Mouse (Mus musculus): ENCODE results near the gene H2-DMb1. TPM values are rescaled to one million over a fixed set of nuclear protein-coding genes. Genes with fewer than 3 reads are reported as not detected.

H2-DMb1 gene
- polyA plus RNA-seq, 1 experiment from 2014 or later: 0.43 TPM

DNA sequence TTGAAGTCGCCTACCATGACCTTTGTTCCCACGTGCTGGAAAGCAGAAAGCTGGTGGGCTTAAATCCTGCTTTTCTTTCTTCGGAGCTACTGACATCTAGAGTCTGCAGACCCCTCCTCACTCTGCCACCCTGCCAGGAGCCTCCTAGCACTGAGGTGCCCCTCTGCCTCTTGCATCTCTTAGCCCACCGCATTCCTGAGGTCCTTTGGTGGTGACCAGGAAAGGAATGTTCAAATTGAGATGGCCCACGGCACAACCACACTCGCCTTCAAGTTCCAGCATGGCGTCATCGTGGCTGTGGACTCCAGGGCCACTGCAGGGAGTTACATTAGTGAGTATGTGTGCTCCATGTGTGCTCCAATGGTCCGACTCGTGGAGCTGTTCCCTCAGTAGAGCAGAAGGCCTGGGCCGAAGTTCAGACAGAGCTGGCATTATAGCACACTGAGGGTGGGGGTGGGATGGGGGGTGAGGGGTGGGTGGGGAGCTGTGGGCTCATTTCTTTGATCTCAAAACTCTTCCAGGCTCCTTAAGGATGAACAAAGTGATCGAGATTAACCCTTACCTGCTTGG lies 46.3 kb downstream of the H2-DMb1 start:
- ATAC-seq: no peak
- Histone ChIP-seq H3K27ac (no peak overlapping the region), H3K36me3 (no peaks in the 10 kb centered on the region), H3K4me1 (replicated peaks) (peaks cover 19% of the 10 kb centered on the region), H3K9ac (replicated peaks) (no peak overlapping the region), H3K27me3 (peaks cover 87% of the 10 kb centered on the region), H3K4me2 (replicated peaks) (no peak overlapping the region), H3K9me3 (no peaks in the 10 kb centered on the region), H3K4me3 (replicated peaks) (no peak overlapping the region)
- 68% methylated on average over 12 of the region's 12 CpGs for WGBS

DNA sequence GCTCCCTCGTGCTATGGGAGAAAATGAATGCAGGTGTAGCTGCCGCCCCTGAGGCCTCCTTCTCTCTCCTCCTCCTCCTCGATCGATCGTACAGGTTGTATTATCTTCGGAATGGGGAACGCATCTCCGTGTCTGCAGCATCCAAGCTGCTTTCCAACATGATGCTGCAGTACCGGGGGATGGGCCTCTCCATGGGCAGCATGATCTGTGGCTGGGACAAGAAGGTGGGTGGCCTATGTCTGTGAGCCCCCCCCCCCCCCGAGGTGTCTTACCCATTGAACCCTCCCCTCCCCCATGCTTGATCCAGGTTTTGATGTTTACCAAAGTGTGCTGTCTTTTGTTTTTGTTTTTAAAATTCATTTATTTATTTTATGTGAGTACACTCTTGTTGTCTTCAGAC lies 47.2 kb downstream of the H2-DMb1 start:
- no peak for ATAC-seq
- 82% methylated on average over 10 of the region's 10 CpGs for WGBS
- Histone ChIP-seq H3K36me3 (no peaks in the 10 kb centered on the region), H3K9me3 (no peaks in the 10 kb centered on the region), H3K4me2 (replicated peaks) (no peak overlapping the region), H3K9ac (replicated peaks) (no peak overlapping the region), H3K4me3 (replicated peaks) (no peak overlapping the region), H3K27ac (no peak overlapping the region), H3K27me3 (peaks cover 84% of the 10 kb centered on the region), H3K4me1 (replicated peaks) (peaks cover 25% of the 10 kb centered on the region)

DNA sequence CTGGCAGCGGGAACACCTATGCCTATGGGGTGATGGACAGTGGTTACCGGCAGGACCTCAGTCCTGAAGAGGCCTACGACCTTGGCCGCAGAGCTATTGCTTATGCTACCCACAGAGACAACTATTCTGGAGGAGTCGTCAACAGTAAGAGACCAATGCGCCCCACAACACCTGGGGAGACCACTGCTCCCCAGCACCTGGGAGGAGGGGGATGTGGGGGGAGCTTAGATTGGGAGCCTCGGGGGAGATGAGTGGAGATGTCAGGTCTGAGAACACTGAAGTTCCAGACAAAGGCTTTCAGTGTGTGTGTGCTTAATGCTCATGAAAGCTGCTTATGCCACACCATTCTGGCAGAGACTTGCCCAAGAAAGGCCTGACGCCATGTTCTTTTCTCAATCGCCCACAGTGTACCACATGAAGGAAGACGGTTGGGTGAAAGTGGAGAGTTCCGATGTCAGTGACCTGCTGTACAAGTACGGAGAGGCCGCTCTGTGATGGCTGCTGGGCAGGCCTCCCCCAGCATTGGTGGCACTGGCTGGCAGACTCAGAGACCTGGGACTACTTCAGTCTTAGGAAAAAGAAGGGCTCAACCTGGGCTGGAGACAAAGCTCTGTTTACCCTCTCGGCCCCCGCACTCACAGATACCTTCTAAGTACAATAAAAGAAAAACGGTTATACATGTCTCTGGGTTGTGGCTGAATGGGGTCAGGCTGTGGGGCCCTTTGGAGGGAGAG lies 48.1 kb downstream of the H2-DMb1 start:
- H3K36me3 ChIP-seq: no peaks in the 10 kb centered on the region
- peaks cover 28% of the 10 kb centered on the region for H3K4me1 ChIP-seq (replicated peaks)
- no peaks in the 10 kb centered on the region for H3K9me3 ChIP-seq
- H3K9ac ChIP-seq (replicated peaks): no peak overlapping the region
- H3K27me3 ChIP-seq: peaks cover 84% of the 10 kb centered on the region
- no peak for ATAC-seq
- no peak overlapping the region for H3K4me2 ChIP-seq (replicated peaks)
- H3K27ac ChIP-seq: no peak overlapping the region
- no peak overlapping the region for H3K4me3 ChIP-seq (replicated peaks)
- WGBS: 89% methylated on average over 16 of the region's 16 CpGs

DNA sequence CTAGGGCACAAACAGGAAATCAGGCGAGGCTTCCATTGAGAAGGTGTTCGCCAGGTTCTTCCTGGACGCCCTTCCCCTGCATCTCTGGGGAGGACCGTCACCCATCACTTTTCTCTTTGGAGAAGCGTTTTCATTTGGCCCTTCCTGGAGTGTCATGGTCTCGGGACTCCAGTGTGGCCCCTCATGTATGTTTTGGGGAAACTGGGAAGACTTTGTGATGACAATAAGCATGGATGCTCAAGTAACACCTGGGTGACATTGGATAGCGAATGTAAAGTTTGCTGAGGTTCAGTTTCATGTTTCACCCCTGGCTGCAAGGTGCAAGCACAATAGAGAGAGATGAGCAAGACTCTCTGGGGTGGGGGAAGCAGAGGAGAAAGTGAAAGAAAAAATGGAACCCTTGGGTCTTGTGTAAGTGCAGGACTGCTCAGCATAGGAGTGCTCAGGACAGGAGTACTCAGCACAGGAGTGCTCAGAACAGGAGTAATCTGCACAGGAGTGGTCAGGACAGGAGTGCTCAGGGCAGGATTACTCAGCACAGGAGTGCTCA lies 48.7 kb downstream of the H2-DMb1 start:
- no peak overlapping the region for H3K4me2 ChIP-seq (replicated peaks)
- H3K27ac ChIP-seq: no peak overlapping the region
- no peaks in the 10 kb centered on the region for H3K9me3 ChIP-seq
- peaks cover 84% of the 10 kb centered on the region for H3K27me3 ChIP-seq
- 77% methylated on average over 7 of the region's 7 CpGs for WGBS
- peaks cover 27% of the 10 kb centered on the region for H3K4me1 ChIP-seq (replicated peaks)
- no peak for ATAC-seq
- no peak overlapping the region for H3K4me3 ChIP-seq (replicated peaks)
- no peaks in the 10 kb centered on the region for H3K36me3 ChIP-seq
- no peak overlapping the region for H3K9ac ChIP-seq (replicated peaks)

DNA sequence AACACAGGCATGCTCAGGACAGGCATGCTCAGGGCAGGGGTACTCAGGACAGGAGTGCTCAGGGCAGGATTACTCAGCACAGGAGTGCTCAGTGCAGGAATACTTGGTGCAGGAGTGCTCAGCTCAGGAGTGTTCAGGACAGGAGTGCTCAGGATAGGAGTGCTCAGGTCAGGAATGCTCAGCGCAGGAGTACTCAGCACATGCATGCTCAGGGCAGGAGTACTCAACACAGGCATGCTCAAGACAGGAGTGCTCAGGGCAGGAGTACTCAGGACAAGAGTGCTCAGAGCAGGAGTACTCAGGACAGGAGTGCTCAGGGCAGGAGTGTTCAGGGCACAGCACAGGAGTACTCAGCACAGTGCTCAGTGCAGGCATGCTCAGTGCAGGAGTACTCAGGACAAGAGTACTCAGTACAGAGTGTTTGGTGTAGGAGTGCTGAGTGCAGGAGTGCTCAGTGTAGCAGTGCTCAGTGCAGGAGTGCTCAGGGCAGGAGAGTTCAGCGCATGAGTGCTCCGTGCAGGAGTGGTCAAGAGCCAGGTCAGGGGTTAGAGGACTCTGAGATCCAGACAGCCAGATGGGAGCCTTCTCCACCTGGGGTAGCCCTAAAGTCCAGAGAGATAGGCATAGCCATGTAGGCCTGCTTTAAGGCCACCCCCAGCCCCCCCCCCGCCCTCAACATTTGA lies 50.0 kb downstream of the H2-DMb1 start:
- no peaks in the 10 kb centered on the region for H3K9me3 ChIP-seq
- H3K27me3 ChIP-seq: peaks cover 78% of the 10 kb centered on the region
- WGBS: 81% methylated on average over 4 of the region's 4 CpGs
- no peak overlapping the region for H3K27ac ChIP-seq
- H3K9ac ChIP-seq (replicated peaks): no peak overlapping the region
- peaks cover 15% of the 10 kb centered on the region for H3K4me1 ChIP-seq (replicated peaks)
- ATAC-seq: peak; percentile 73
- no peaks in the 10 kb centered on the region for H3K36me3 ChIP-seq
- H3K4me2 ChIP-seq (replicated peaks): no peak overlapping the region
- no peak overlapping the region for H3K4me3 ChIP-seq (replicated peaks)

DNA sequence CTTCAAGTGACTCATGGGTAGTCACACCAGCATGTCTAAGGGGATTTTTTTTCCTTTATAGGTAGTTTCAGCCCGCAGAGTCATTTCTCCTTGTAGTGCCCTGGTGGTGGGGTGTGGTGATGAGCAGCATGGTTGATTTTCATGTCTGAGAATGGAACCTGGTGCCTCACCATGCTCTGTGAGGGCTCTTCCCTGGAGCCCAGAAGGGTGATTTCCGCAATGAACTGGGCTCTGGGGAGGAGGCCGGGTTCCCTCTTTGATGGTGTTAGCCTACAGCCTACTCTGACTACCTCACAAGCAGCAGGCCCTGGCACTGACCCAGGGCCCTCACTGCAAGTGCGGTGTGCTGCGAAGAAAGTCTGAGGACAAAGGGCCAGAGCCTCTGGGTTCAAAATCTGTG lies 50.6 kb downstream of the H2-DMb1 start, which contains the start of gene Tap2:
Gene Tap2 (plus strand): TSS at position 84 of the 400 bp plus-strand sequence.
- Histone ChIP-seq H3K9me3 (no peaks in the 10 kb centered on the region), H3K27ac (no peak within 1 kb of the TSS), H3K27me3 (peaks cover 73% of the 10 kb centered on the region), H3K4me2 (replicated peaks) (peak within 1 kb of the TSS; percentile 79), H3K36me3 (no peaks in the 10 kb centered on the region), H3K4me3 (replicated peaks) (peak within 1 kb of the TSS; percentile 53), H3K9ac (replicated peaks) (peak within 1 kb of the TSS; percentile 61), H3K4me1 (replicated peaks) (peaks cover 9% of the 10 kb centered on the region)
- ATAC-seq: no peak
- 56% methylated on average over 5 of the region's 5 CpGs for WGBS

DNA sequence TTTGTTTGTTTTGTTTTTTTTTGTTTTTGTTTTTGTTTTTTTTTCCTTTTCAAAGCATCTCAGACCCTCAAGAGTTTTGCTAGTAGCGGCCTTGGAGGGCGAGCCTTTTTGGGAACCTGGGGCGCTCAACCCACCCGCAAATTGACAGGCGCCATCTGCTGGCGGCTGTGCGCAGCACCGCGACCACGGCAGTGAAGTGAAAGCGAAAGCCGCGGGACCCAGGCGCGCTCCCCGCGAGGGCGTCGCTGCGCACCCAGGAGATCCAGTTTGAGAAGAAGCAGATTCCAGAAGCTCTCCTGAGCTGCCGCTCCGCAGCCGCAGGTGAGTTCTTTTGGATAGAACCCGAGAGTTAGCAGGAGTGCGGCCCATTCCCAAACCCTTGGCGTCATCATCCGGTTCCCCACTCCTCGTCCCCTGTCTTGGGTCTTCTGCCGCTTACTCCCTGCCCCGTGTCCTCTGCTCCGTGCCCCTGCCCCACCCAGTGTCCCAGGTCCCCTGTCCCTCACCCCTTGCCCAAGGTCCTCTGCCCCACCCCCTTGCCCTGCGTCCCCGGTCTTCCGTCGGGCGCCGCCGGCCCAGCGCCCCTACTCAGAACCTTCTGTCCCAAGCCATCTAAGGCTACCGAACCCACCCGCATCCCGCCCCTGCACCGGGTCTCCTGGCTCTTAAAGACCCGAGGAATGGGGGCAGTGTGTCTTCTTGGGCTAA lies 51.6 kb downstream of the H2-DMb1 start:
- WGBS: under 1% methylated on average over 44 of the region's 44 CpGs
- H3K4me1 ChIP-seq (replicated peaks): peaks cover 9% of the 10 kb centered on the region
- peak; percentile 64 for ATAC-seq
- no peaks in the 10 kb centered on the region for H3K36me3 ChIP-seq
- H3K4me2 ChIP-seq (replicated peaks): peak overlapping the region; percentile 79
- peak overlapping the region; percentile 61 for H3K9ac ChIP-seq (replicated peaks)
- H3K4me3 ChIP-seq (replicated peaks): peak overlapping the region; percentile 53
- H3K9me3 ChIP-seq: no peaks in the 10 kb centered on the region
- peaks cover 72% of the 10 kb centered on the region for H3K27me3 ChIP-seq
- no peak overlapping the region for H3K27ac ChIP-seq

DNA sequence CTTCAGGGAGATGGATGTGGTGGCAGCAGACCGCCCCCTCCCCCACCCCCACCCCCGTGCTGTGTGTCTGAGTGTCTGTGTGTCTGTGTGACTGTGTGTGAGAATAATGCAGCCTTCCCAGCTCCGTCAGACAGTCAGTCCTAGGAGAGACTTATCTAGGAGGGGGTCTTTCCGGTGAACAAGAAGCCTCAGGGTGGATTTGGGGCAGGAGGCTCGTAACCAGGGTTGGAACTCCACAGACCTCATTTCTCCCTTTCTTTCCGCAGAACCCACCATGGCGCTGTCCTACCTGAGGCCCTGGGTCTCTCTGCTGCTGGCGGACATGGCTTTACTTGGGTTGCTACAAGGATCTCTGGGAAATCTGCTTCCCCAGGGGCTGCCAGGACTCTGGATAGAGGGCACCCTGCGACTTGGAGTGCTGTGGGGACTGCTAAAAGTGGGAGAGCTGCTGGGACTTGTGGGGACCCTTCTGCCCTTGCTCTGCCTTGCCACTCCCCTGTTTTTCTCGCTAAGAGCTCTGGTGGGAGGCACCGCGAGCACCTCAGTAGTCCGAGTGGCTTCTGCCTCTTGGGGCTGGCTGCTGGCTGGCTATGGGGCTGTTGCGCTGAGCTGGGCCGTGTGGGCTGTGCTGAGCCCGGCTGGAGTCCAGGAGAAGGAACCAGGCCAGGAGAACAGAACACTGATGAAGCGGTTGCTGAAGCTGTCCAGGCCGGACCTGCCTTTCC lies 52.3 kb downstream of the H2-DMb1 start:
- WGBS: 9% methylated on average over 18 of the region's 18 CpGs
- ATAC-seq: 0 out of 2 replicates have a peak, but pooled peaks have one; percentile 8
- peaks cover 9% of the 10 kb centered on the region for H3K4me1 ChIP-seq (replicated peaks)
- H3K36me3 ChIP-seq: no peaks in the 10 kb centered on the region
- peak overlapping the region; percentile 79 for H3K4me2 ChIP-seq (replicated peaks)
- H3K27ac ChIP-seq: no peak overlapping the region
- no peaks in the 10 kb centered on the region for H3K9me3 ChIP-seq
- peak overlapping the region; percentile 53 for H3K4me3 ChIP-seq (replicated peaks)
- peak overlapping the region; percentile 61 for H3K9ac ChIP-seq (replicated peaks)
- H3K27me3 ChIP-seq: peaks cover 66% of the 10 kb centered on the region

DNA sequence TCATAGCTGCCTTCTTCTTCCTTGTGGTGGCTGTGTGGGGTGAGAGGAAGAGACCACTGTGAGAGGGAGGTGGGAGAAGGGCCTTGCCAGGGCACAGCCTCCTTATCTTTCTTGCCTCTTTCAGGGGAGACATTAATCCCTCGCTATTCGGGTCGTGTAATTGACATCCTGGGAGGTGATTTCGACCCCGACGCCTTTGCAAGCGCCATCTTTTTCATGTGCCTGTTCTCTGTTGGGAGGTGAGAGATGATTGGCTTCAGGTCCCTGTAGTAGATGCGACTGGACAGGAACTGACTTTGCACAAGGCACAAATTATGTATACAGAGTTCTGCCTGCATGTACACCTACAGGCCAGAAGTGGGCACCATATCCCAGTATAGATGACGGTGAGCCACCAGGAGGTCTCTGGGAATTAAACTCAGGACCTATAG lies 52.9 kb downstream of the H2-DMb1 start:
- no peak overlapping the region for H3K4me2 ChIP-seq (replicated peaks)
- H3K4me1 ChIP-seq (replicated peaks): peaks cover 9% of the 10 kb centered on the region
- 17% methylated on average over 9 of the region's 9 CpGs for WGBS
- no peaks in the 10 kb centered on the region for H3K9me3 ChIP-seq
- no peaks in the 10 kb centered on the region for H3K36me3 ChIP-seq
- no peak overlapping the region for H3K27ac ChIP-seq
- H3K27me3 ChIP-seq: peaks cover 66% of the 10 kb centered on the region
- H3K9ac ChIP-seq (replicated peaks): no peak overlapping the region
- H3K4me3 ChIP-seq (replicated peaks): no peak overlapping the region
- ATAC-seq: no peak

DNA sequence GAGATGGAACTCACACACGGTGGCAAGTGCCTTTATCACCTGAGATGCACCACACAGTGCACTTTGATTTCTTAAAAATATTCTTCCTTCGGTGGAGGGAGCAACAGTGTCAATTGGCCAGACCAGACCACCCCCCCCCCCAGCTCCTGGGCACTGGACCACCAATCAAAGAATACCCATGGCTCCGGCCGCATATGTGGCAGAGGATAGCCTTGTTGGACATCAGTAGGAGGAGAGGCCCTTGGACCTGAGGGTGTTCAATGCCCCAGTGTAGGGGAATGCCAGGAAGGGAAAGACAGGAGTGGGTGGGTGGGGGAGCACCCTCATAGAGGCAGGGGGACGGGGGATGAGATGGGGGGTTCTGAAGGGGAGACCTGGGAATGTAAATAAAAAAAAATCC lies 53.9 kb downstream of the H2-DMb1 start:
- Histone ChIP-seq H3K4me1 (replicated peaks) (peaks cover 10% of the 10 kb centered on the region), H3K27ac (no peak overlapping the region), H3K9me3 (no peaks in the 10 kb centered on the region), H3K4me2 (replicated peaks) (no peak overlapping the region), H3K36me3 (no peaks in the 10 kb centered on the region), H3K27me3 (peaks cover 67% of the 10 kb centered on the region), H3K9ac (replicated peaks) (no peak overlapping the region), H3K4me3 (replicated peaks) (no peak overlapping the region)
- WGBS: 84% methylated on average over 5 of the region's 5 CpGs
- no peak for ATAC-seq

DNA sequence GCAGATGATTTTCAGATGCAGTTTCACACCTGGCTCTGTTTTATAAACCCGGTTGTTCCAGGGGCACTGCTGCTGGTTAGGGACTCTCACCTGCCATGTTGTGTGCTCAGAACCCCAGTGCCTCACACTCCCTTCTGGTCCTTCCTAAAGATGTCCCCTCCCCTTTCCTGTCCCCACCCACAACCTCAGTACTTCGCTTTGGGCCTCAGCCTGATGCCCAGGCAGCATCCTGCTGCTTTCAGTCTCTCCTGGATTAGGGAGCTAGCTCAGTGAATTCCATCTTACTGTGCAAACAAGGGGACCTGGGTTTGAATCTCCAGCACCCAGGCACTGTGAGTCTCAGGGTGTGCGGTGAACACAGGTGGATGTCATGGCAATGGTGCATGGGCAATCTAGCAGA lies 54.6 kb downstream of the H2-DMb1 start:
- no peak overlapping the region for H3K4me3 ChIP-seq (replicated peaks)
- H3K27ac ChIP-seq: no peak overlapping the region
- H3K9me3 ChIP-seq: no peaks in the 10 kb centered on the region
- H3K4me2 ChIP-seq (replicated peaks): no peak overlapping the region
- no peak for ATAC-seq
- peaks cover 75% of the 10 kb centered on the region for H3K27me3 ChIP-seq
- 68% methylated on average over 3 of the region's 3 CpGs for WGBS
- H3K36me3 ChIP-seq: no peaks in the 10 kb centered on the region
- H3K4me1 ChIP-seq (replicated peaks): peaks cover 14% of the 10 kb centered on the region
- H3K9ac ChIP-seq (replicated peaks): no peak overlapping the region

Data from midbrain, embryonic 13.5 days (tissue).